Mouse (Mus musculus) stomach, postnatal 0 days (tissue): ENCODE data around the gene Slc30a2. TPM values are rescaled to one million over a fixed set of nuclear protein-coding genes. Genes with fewer than 3 reads are reported as not detected.

Source experiments
- ATAC-seq: fragments of 200-750 bp; cut with Nextera tagmentation; 2 replicates; pipeline ENCODE4 v1.8.0; 2017; ENCODE audit not compliant: low FRiP score, low TSS enrichment
- DNase-seq: peaks from one replicate; pipeline ENCODE4 v3.0.0-alpha.2; 2016; ENCODE audit warnings: low spot score
- H3K27ac ChIP-seq: fragments of 300-500 bp; sonication (generic); replicated peaks from 2 replicates; pipeline ENCODE4 v1.5.1; 2014; ENCODE audit warnings: mild to moderate bottlenecking, control low read depth
- H3K27me3 ChIP-seq: fragments of 300-500 bp; sonication (generic); 2 replicates; pipeline ENCODE4 v1.6.1; 2014; ENCODE audit warnings: low read length; ENCODE audit not compliant: control insufficient read depth, insufficient read depth
- H3K36me3 ChIP-seq: fragments of 300-500 bp; sonication (generic); 2 replicates; pipeline ENCODE4 v1.6.1; 2014; ENCODE audit warnings: low read length, mixed read lengths; ENCODE audit not compliant: control insufficient read depth, insufficient read depth
- H3K4me1 ChIP-seq: fragments of 300-500 bp; sonication (generic); replicated peaks from 2 replicates; pipeline ENCODE4 v1.6.1; 2014; ENCODE audit warnings: antibody characterized with exemption; ENCODE audit not compliant: control insufficient read depth, insufficient read depth
- H3K4me2 ChIP-seq: fragments of 300-500 bp; sonication (generic); replicated peaks from 2 replicates; pipeline ENCODE4 v1.6.1; 2014; ENCODE audit warnings: low read depth, mild to moderate bottlenecking, control low read depth, moderate library complexity
- H3K4me3 ChIP-seq: fragments of 300-500 bp; sonication (generic); 2 replicates; pipeline ENCODE4 v1.5.1; 2014; ENCODE audit warnings: low read depth, low read length, control low read depth
- H3K9ac ChIP-seq: fragments of 300-500 bp; sonication (generic); 2 replicates; pipeline ENCODE4 v1.6.1; 2014; ENCODE audit warnings: mild to moderate bottlenecking, low read length, control low read depth, mixed read lengths
- H3K9me3 ChIP-seq: fragments of 300-500 bp; sonication (generic); 2 replicates; pipeline ENCODE4 v1.6.1; 2016; ENCODE audit warnings: low read length; ENCODE audit not compliant: control insufficient read depth
- CTCF ChIP-seq: IDR thresholded peaks from 2 replicates; pipeline ENCODE4 v1.5.1; 2016; ENCODE audit warnings: antibody characterized with exemption, low read depth, mild to moderate bottlenecking, moderate library complexity
- EP300 ChIP-seq: optimal IDR thresholded peaks from 2 replicates; pipeline ENCODE3; 2016; ENCODE audit warnings: antibody characterized with exemption
- WGBS: fragments of 180-500 bp; shearing (Covaris S2); extraction: QIAGEN DNeasy Blood & Tissue Kit; methylation state at CpG from one replicate; pipeline ENCODE4 v1.1.7; 2014; 5-methylcytosine and 5-hydroxymethylcytosine counted together
- polyA plus RNA-seq: library from polyadenylated mRNA; unstranded; fragments of >200 nt; fragmentation: Nextera tagmentation; extraction: Ambion mirVana; gene quantifications from 2 replicates; pipeline ENCODE4 v1.2.1, GENCODE M21; 2015

The Slc30a2 gene
- polyA plus RNA-seq, 1 experiment from 2014 or later = 0.07 TPM

DNA sequence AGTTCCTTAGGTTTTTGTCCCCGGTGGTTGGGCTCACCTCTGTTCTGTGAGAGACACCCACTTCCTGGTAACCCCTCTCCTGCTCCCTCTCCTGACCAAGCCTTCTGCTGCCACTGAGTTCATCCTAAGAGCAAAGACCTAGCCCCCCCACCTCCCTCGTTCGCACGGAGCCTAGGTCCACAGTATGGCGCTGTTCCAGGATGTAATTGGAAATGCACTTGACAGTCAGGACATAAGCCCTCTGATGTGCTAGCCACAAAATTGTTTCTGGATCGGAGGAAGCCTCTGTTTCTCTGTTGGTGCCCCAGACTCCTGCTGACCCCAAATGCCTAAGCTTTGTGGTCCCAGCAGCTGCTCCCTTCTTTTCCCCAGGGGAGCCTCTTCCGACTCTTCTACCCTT lies 60.7 kb downstream of the Slc30a2 start:
- no peak overlapping the region for H3K4me3 ChIP-seq

More for the DNA sequence above, 60.7 kb downstream of the Slc30a2 start:
- Histone ChIP-seq H3K4me1 (peaks cover 3% of the 10 kb centered on the region; the same call in 1 of the 2 replicates), H3K36me3 (no peaks in the 10 kb centered on the region; the same call in 1 of the 2 replicates), H3K27me3 (no peaks in the 10 kb centered on the region), H3K4me2 (no peak overlapping the region), H3K27ac (no peak overlapping the region), H3K9ac (no peak overlapping the region), H3K9me3 (no peaks in the 10 kb centered on the region)
- DNase-seq (no peak), ATAC-seq (no peak)
- 59% methylated on average over 7 of the region's 7 CpGs for WGBS
- 0 out of 2 replicates have a peak, but pooled peaks have one; percentile 4 for TF ChIP-seq CTCF
- TF ChIP-seq EP300 = no peak

Other genes starting within 250 kb of the Slc30a2 start
- 18.0 and 20.3 TPM in 2 replicates for gene Cd52, start 248.1 kb upstream of the Slc30a2 start, polyA plus RNA-seq
- 1.3 TPM in 2 replicates for gene Ubxn11, start 240.6 kb upstream of the Slc30a2 start, polyA plus RNA-seq
- 522 and 533 TPM in 2 replicates for gene Sh3bgrl3, start 214.4 kb upstream of the Slc30a2 start, polyA plus RNA-seq
- gene Cep85, start 156.1 kb upstream of the Slc30a2 start, polyA plus RNA-seq = 87.6 and 102 TPM in 2 replicates
- gene Gm7534, start 140.2 kb upstream of the Slc30a2 start, polyA plus RNA-seq = not detected in 2 replicates
- gene Catsper4, start 115.8 kb upstream of the Slc30a2 start, polyA plus RNA-seq = 0.11 and 0.19 TPM in 2 replicates
- gene Cnksr1, start 104.8 kb upstream of the Slc30a2 start, polyA plus RNA-seq = 9.4 and 9.5 TPM in 2 replicates
- 0.21 and 0.31 TPM in 2 replicates for gene E130218I03Rik, start 99.5 kb upstream of the Slc30a2 start, polyA plus RNA-seq
- 12.1 and 12.6 TPM in 2 replicates for gene Zfp593, start 97.6 kb upstream of the Slc30a2 start, polyA plus RNA-seq
- gene Gm30191, start 96.2 kb upstream of the Slc30a2 start, polyA plus RNA-seq = not detected in 2 replicates
- gene Grrp1, start 89.1 kb upstream of the Slc30a2 start, polyA plus RNA-seq = 3.7 and 4.2 TPM in 2 replicates
- 8.3 and 8.4 TPM in 2 replicates for gene Pdik1l, start 55.3 kb upstream of the Slc30a2 start, polyA plus RNA-seq
- gene Trim63, start 28.1 kb upstream of the Slc30a2 start, polyA plus RNA-seq = 0.07 and 0.13 TPM in 2 replicates
- 1.8 and 2.1 TPM in 2 replicates for gene Extl1, start 40.7 kb downstream of the Slc30a2 start, polyA plus RNA-seq
- gene Pafah2, start 53.1 kb downstream of the Slc30a2 start, polyA plus RNA-seq = 16.8 and 17.1 TPM in 2 replicates
- 358 and 380 TPM in 2 replicates for gene Stmn1, start 125.1 kb downstream of the Slc30a2 start, polyA plus RNA-seq
- 51.8 and 56.4 TPM in 2 replicates for gene Paqr7, start 153.5 kb downstream of the Slc30a2 start, polyA plus RNA-seq
- gene Aunip, start 167.8 kb downstream of the Slc30a2 start, polyA plus RNA-seq = 3.5 and 3.8 TPM in 2 replicates
- 64.7 and 70.3 TPM in 2 replicates for gene Mtfr1l, start 192.2 kb downstream of the Slc30a2 start, polyA plus RNA-seq
- gene Selenon, start 209.0 kb downstream of the Slc30a2 start, polyA plus RNA-seq = 8.6 and 12.1 TPM in 2 replicates